ENCODE assay signal across 19 mouse cellular contexts in the genomic region with DNA sequence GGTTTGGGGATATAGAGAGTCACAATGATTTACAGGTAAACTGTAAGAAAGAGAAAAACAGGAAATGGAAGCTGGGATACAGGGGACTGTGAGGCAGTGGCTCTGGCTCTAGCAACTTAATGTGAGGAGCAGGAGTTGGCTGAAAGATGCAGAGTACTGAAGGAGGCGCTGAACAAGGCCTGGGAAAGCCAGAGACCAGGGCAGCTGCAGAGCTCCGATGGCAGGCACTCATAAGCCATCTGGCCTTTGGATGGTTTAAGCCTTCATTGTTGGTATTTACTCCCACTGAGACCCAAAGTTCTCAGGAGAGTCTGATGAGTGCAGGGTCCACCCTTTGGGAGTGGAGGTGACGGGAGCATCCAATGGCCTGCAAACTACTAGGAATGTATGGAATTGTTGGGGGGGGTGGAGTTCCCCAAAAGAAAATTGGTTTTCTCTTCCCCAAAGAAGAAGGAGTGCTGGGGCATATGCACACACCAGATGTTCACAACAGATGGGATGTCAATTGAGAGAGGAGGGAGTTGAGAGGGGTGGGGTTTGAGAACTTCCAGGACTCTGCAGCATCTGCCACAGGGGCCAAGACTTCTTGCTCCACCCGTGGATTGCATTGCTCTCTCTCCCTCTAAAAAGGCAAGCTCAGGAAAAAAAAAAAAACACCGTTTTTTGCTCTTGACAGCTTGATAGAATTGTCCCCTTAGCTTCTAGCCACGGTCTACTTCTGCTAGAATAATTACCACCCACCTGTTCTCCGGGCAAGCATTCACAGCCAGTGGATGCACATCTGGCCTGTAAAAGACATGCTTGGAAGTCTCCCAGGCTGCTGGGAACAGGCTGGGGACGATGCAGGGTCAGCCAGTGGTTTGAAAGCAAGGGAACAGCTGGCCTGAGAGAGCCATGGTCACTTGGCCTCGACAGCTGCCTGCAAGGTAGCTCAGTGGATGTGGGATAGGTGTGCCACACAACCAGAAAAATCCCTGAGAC. TPM values are rescaled to one million over a fixed set of nuclear protein-coding genes. Genes with fewer than 3 reads are reported as not detected.
DNase-seq lines count a peak whose midpoint lies in the region; ATAC-seq and TF ChIP-seq lines count a peak whose summit lies in the region.
"Had no signal": no experiment of that assay in that cellular context is flagged by ENCODE, and none has a peak within 500 bp of the region (broad histone marks: within the 10 kb centered on the region; RNA-seq: fewer than 3 reads in every experiment).

No protein-coding gene starts in this region.

- TF ChIP-seq EP300 in stomach, postnatal 0 days (optimal IDR thresholded peaks at IDR 0.05) = no peak

- no peak for TF ChIP-seq CTCF in stomach, postnatal 0 days (IDR thresholded peaks at IDR 0.05; ENCODE audit: low read depth)

- 67% methylated on average over 9 of the region's 9 CpGs for WGBS in heart, embryonic 10.5 days
- 37% methylated on average over 9 of the region's 9 CpGs for WGBS in stomach, embryonic 16.5 days
- 48% methylated on average over 9 of the region's 9 CpGs for WGBS in stomach, postnatal 0 days
- 50% methylated on average over 9 of the region's 9 CpGs for WGBS in hindbrain, embryonic 16.5 days
- WGBS in forebrain, embryonic 13.5 days = 74% methylated on average over 9 of the region's 9 CpGs

- no peak overlapping the region for H3K27ac ChIP-seq in heart, embryonic 10.5 days
- H3K27ac ChIP-seq in stomach, embryonic 16.5 days (ENCODE audit: low read length) = no peak overlapping the region
- no peak overlapping the region for H3K27ac ChIP-seq in stomach, postnatal 0 days (replicated peaks)
- H3K27ac ChIP-seq in hindbrain, embryonic 16.5 days (ENCODE audit: low read depth, low read length) = no peak overlapping the region
- H3K27ac ChIP-seq in forebrain, embryonic 13.5 days = no peak overlapping the region
- H3K27ac ChIP-seq: hindbrain, embryonic 15.5 days; liver, embryonic 12.5 days; midbrain, embryonic 15.5 days; stomach, embryonic 15.5 days had no signal

- no peak overlapping the region for H3K9ac ChIP-seq in stomach, embryonic 16.5 days (ENCODE audit: low read length)
- H3K9ac ChIP-seq in stomach, postnatal 0 days (ENCODE audit: low read length) = no peak overlapping the region
- no peak overlapping the region for H3K9ac ChIP-seq in hindbrain, embryonic 16.5 days (ENCODE audit: low read depth, low read length)
- no peak overlapping the region for H3K9ac ChIP-seq in forebrain, embryonic 13.5 days
- H3K9ac ChIP-seq: hindbrain, embryonic 15.5 days; liver, embryonic 12.5 days; lung, embryonic 14.5 days; midbrain, embryonic 15.5 days; stomach, embryonic 15.5 days had no signal

- peak; percentile 53; the same call in 1 of the 2 replicates for ATAC-seq in stomach, embryonic 16.5 days (ENCODE audit: insufficient read depth, low FRiP score)
- no peak for ATAC-seq in stomach, postnatal 0 days (ENCODE audit: low FRiP score, low TSS enrichment)
- ATAC-seq in hindbrain, embryonic 16.5 days = no peak
- ATAC-seq in forebrain, embryonic 13.5 days = no peak
- ATAC-seq: forebrain, embryonic 16.5 days; liver, embryonic 12.5 days; midbrain, embryonic 15.5 days had no signal

- DNase-seq in heart, adult 18-20 months = peak; percentile 42 to 66
- no peak for DNase-seq in heart, embryonic 10.5 days (ENCODE audit: low spot score)
- no peak for DNase-seq in stomach, postnatal 0 days (ENCODE audit: low spot score)
- peak; percentile 62 for DNase-seq in gastrocnemius, postnatal 25 days
- DNase-seq in thymus, postnatal 14 days = no peak
- DNase-seq: cerebellum, adult 9-10 months; kidney, adult 18-20 months; kidney, postnatal 25 days; layer of hippocampus, adult 9-11 months; lung, embryonic 14.5 days; right cerebral cortex, adult 18-20 months had no signal

- H3K4me1 ChIP-seq in heart, embryonic 10.5 days = peaks cover 20% of the 10 kb centered on the region
- H3K4me1 ChIP-seq in stomach, embryonic 16.5 days (ENCODE audit: control insufficient read depth, insufficient read depth, low read length) = no peaks in the 10 kb centered on the region
- H3K4me1 ChIP-seq in stomach, postnatal 0 days (replicated peaks; ENCODE audit: control insufficient read depth, insufficient read depth) = no peaks in the 10 kb centered on the region; the same call in 1 of the 2 replicates
- H3K4me1 ChIP-seq in hindbrain, embryonic 16.5 days (ENCODE audit: control insufficient read depth, insufficient read depth, low read depth, low read length) = no peaks in the 10 kb centered on the region
- H3K4me1 ChIP-seq in forebrain, embryonic 13.5 days = no peaks in the 10 kb centered on the region
- H3K4me1 ChIP-seq: hindbrain, embryonic 15.5 days; liver, embryonic 12.5 days; midbrain, embryonic 15.5 days had no signal

- no peaks in the 10 kb centered on the region for H3K9me3 ChIP-seq in heart, embryonic 10.5 days
- H3K9me3 ChIP-seq in stomach, embryonic 16.5 days (replicated peaks; ENCODE audit: control insufficient read depth, low read length) = no peaks in the 10 kb centered on the region
- H3K9me3 ChIP-seq in stomach, postnatal 0 days (ENCODE audit: control insufficient read depth, low read length) = no peaks in the 10 kb centered on the region
- no peaks in the 10 kb centered on the region for H3K9me3 ChIP-seq in hindbrain, embryonic 16.5 days (ENCODE audit: control insufficient read depth, low read length)
- H3K9me3 ChIP-seq in forebrain, embryonic 13.5 days (replicated peaks) = no peaks in the 10 kb centered on the region
- H3K9me3 ChIP-seq: hindbrain, embryonic 15.5 days; liver, embryonic 12.5 days; midbrain, embryonic 15.5 days; stomach, embryonic 15.5 days had no signal

- no peak overlapping the region for H3K4me3 ChIP-seq in heart, embryonic 10.5 days
- no peak overlapping the region for H3K4me3 ChIP-seq in stomach, embryonic 16.5 days (replicated peaks; ENCODE audit: low read length)
- no peak overlapping the region for H3K4me3 ChIP-seq in stomach, postnatal 0 days (ENCODE audit: low read depth, low read length)
- H3K4me3 ChIP-seq in hindbrain, embryonic 16.5 days (ENCODE audit: low read length) = no peak overlapping the region
- H3K4me3 ChIP-seq in forebrain, embryonic 13.5 days = no peak overlapping the region
- H3K4me3 ChIP-seq: hindbrain, embryonic 15.5 days; liver, embryonic 12.5 days; midbrain, embryonic 15.5 days; stomach, embryonic 15.5 days had no signal

- peaks cover 5% of the 10 kb centered on the region for H3K27me3 ChIP-seq in heart, embryonic 10.5 days (ENCODE audit: insufficient read depth, poor library complexity, severe bottlenecking)
- no peaks in the 10 kb centered on the region for H3K27me3 ChIP-seq in stomach, embryonic 16.5 days (ENCODE audit: control insufficient read depth, insufficient read depth, low read length)
- H3K27me3 ChIP-seq in stomach, postnatal 0 days (ENCODE audit: control insufficient read depth, insufficient read depth, low read length) = no peaks in the 10 kb centered on the region
- no peaks in the 10 kb centered on the region for H3K27me3 ChIP-seq in hindbrain, embryonic 16.5 days (replicated peaks; ENCODE audit: control insufficient read depth, insufficient read depth, low read length)
- no peaks in the 10 kb centered on the region for H3K27me3 ChIP-seq in forebrain, embryonic 13.5 days
- H3K27me3 ChIP-seq: hindbrain, embryonic 15.5 days; midbrain, embryonic 15.5 days; stomach, embryonic 15.5 days had no signal

- H3K36me3 ChIP-seq in heart, embryonic 10.5 days = no peaks in the 10 kb centered on the region
- H3K36me3 ChIP-seq in stomach, embryonic 16.5 days (ENCODE audit: control insufficient read depth, insufficient read depth, low read length) = no peaks in the 10 kb centered on the region
- no peaks in the 10 kb centered on the region for H3K36me3 ChIP-seq in stomach, postnatal 0 days (ENCODE audit: control insufficient read depth, insufficient read depth, low read length)
- no peaks in the 10 kb centered on the region for H3K36me3 ChIP-seq in hindbrain, embryonic 16.5 days (ENCODE audit: control insufficient read depth, insufficient read depth, low read length)
- no peaks in the 10 kb centered on the region for H3K36me3 ChIP-seq in forebrain, embryonic 13.5 days (ENCODE audit: poor library complexity, severe bottlenecking)
- H3K36me3 ChIP-seq: hindbrain, embryonic 15.5 days; liver, embryonic 12.5 days; midbrain, embryonic 15.5 days; stomach, embryonic 15.5 days had no signal

- no peak overlapping the region for H3K4me2 ChIP-seq in stomach, embryonic 16.5 days (ENCODE audit: low read depth, low read length)
- H3K4me2 ChIP-seq in stomach, postnatal 0 days (replicated peaks; ENCODE audit: low read depth) = no peak overlapping the region
- H3K4me2 ChIP-seq in hindbrain, embryonic 16.5 days (ENCODE audit: low read length) = no peak overlapping the region
- no peak overlapping the region for H3K4me2 ChIP-seq in forebrain, embryonic 13.5 days
- H3K4me2 ChIP-seq: hindbrain, embryonic 15.5 days; liver, embryonic 12.5 days; lung, embryonic 14.5 days; midbrain, embryonic 15.5 days; stomach, embryonic 15.5 days had no signal

RNA-seq across cellular contexts. Expression of a gene that starts 17.6 kb away (rescaled TPM):
- total RNA-seq in heart, adult 18-20 months (2021) = 1 to 10 TPM; 1.3 to 3.0 TPM
- 0.23 and 0.26 TPM in 2 replicates for polyA plus RNA-seq in heart, embryonic 10.5 days (2016; fragmentation: Nextera tagmentation; extraction: Ambion mirVana)
- 1.2 and 1.6 TPM in 2 replicates for polyA plus RNA-seq in stomach, embryonic 16.5 days (2015; fragmentation: Nextera tagmentation; extraction: Ambion mirVana)
- 1.3 and 1.4 TPM in 2 replicates for polyA plus RNA-seq in stomach, postnatal 0 days (2015; fragmentation: Nextera tagmentation; extraction: Ambion mirVana)
- total RNA-seq in gastrocnemius, postnatal 25 days (2021) = 1 to 10 TPM; 1.3 to 1.6 TPM
- 0.20 and 0.31 TPM in 2 replicates for polyA plus RNA-seq in hindbrain, embryonic 16.5 days (2015; fragmentation: Nextera tagmentation; extraction: Ambion mirVana)
- 0.13 TPM in 1 of 2 replicates, not detected in the other for polyA plus RNA-seq in forebrain, embryonic 13.5 days (2015; fragmentation: Nextera tagmentation; extraction: Ambion mirVana)

Comparison
In these comparisons a context has a peak if more than half of its experiments do, and no peak if none do; other contexts are left out.
1. DNase-seq: peak in heart, adult 18-20 months (2 of 2) and gastrocnemius, postnatal 25 days (single experiment); none in heart, embryonic 10.5 days (single experiment), stomach, postnatal 0 days (single experiment) and thymus, postnatal 14 days (single experiment).